ENCODE assay signal across 20 mouse cellular contexts in the genomic region with DNA sequence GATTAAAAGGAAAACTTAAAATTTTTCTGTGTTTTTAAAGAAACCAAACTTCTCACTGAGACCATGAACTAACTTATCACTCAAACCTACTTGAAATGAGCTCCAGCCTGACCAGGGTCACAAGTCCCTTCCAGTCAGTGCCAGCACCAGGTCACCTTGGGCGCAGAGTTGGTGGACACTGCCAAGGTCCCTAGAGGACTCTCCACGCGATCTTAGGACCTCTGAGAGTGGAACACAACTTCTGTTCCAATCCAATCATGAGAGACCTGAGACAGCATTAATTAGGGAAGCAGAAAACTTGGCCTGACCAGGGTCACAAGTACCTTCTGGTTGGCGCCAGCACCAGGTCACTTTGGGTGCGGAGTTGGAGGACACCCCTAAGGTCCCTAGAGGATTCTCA. TPM values are rescaled to one million over a fixed set of nuclear protein-coding genes. Genes with fewer than 3 reads are reported as not detected.
A peak's percentile ranks its signal among the peaks of the same experiment; 100 is the strongest.
DNase-seq lines count a peak whose midpoint lies in the region; ATAC-seq and TF ChIP-seq lines count a peak whose summit lies in the region.
"Had no signal": no experiment of that assay in that cellular context is flagged by ENCODE, and none has a peak within 500 bp of the region (broad histone marks: within the 10 kb centered on the region; RNA-seq: fewer than 3 reads in every experiment).

No protein-coding gene starts in this region.

- H3K36me3 ChIP-seq in kidney, embryonic 14.5 days (ENCODE audit: control insufficient read depth, insufficient read depth, low read length) = peaks cover 55% of the 10 kb centered on the region
- H3K36me3 ChIP-seq in liver, adult 2 months (ENCODE audit: control insufficient read depth, insufficient read depth, low read length) = peaks cover 38% of the 10 kb centered on the region
- peaks cover 23% of the 10 kb centered on the region for H3K36me3 ChIP-seq in liver, embryonic 11.5 days (ENCODE audit: control insufficient read depth, insufficient read depth, low read length)

- H3K9me3 ChIP-seq in kidney, embryonic 14.5 days (ENCODE audit: control insufficient read depth, low read length) = no peaks in the 10 kb centered on the region
- no peaks in the 10 kb centered on the region for H3K9me3 ChIP-seq in liver, embryonic 11.5 days (ENCODE audit: control insufficient read depth, low read length)
- H3K9me3 ChIP-seq: forebrain, embryonic 10.5 days; forebrain, embryonic 13.5 days; hindbrain, embryonic 10.5 days; hindbrain, embryonic 13.5 days had no signal

- no peak for TF ChIP-seq POLR2A in liver, adult 2 months (IDR thresholded peaks at IDR 0.05; ENCODE audit: extremely low read depth, insufficient read depth, low read length)

- H3K27ac ChIP-seq in kidney, embryonic 14.5 days (ENCODE audit: low read depth, low read length) = no peak overlapping the region
- no peak overlapping the region for H3K27ac ChIP-seq in liver, adult 2 months (replicated peaks; ENCODE audit: insufficient read depth, low read depth, low read length)
- H3K27ac ChIP-seq in liver, embryonic 11.5 days (ENCODE audit: low read depth, low read length) = no peak overlapping the region
- H3K27ac ChIP-seq: forebrain, embryonic 10.5 days; forebrain, embryonic 13.5 days; hindbrain, embryonic 10.5 days; hindbrain, embryonic 13.5 days had no signal

- no peak for ATAC-seq in kidney, embryonic 14.5 days (ENCODE audit: low FRiP score, low TSS enrichment)
- no peak for ATAC-seq in liver, embryonic 11.5 days (replicated peaks; ENCODE audit: low FRiP score)
- ATAC-seq: CD4-positive, CD25-positive, alpha-beta regulatory T cell, adult 4 months; forebrain, embryonic 13.5 days; forebrain, embryonic 16.5 days; hindbrain, embryonic 16.5 days had no signal

- H3K4me1 ChIP-seq in kidney, embryonic 14.5 days (ENCODE audit: control insufficient read depth, insufficient read depth, low read length) = no peaks in the 10 kb centered on the region
- H3K4me1 ChIP-seq in liver, adult 2 months (ENCODE audit: control insufficient read depth, insufficient read depth, low read length) = peaks cover 5% of the 10 kb centered on the region
- no peaks in the 10 kb centered on the region for H3K4me1 ChIP-seq in liver, embryonic 11.5 days (replicated peaks; ENCODE audit: control insufficient read depth, insufficient read depth, low read length)
- H3K4me1 ChIP-seq: forebrain, embryonic 10.5 days; forebrain, embryonic 13.5 days; hindbrain, embryonic 10.5 days; hindbrain, embryonic 13.5 days had no signal

- 98% methylated on average over 5 of the region's 5 CpGs for WGBS in kidney, embryonic 14.5 days
- WGBS in liver, adult 2 months = 60% methylated on average over 5 of the region's 5 CpGs
- WGBS in liver, embryonic 11.5 days = 91% methylated on average over 5 of the region's 5 CpGs

- H3K4me3 ChIP-seq in kidney, embryonic 14.5 days (ENCODE audit: low read length) = no peak overlapping the region
- H3K4me3 ChIP-seq in liver, adult 2 months (ENCODE audit: insufficient read depth, low read depth, low read length) = no peak overlapping the region
- H3K4me3 ChIP-seq in liver, embryonic 11.5 days (ENCODE audit: low read depth, low read length) = no peak overlapping the region
- H3K4me3 ChIP-seq: forebrain, embryonic 10.5 days; forebrain, embryonic 13.5 days; hindbrain, embryonic 10.5 days; hindbrain, embryonic 13.5 days had no signal

- no peak overlapping the region for H3K9ac ChIP-seq in kidney, embryonic 14.5 days (ENCODE audit: low read depth, low read length)
- H3K9ac ChIP-seq in liver, adult 2 months (ENCODE audit: low read depth, low read length) = no peak overlapping the region
- H3K9ac ChIP-seq in liver, embryonic 11.5 days (ENCODE audit: low read depth, low read length) = no peak overlapping the region
- H3K9ac ChIP-seq: forebrain, embryonic 13.5 days; hindbrain, embryonic 13.5 days had no signal

- H3K79me2 ChIP-seq in liver, adult 2 months (ENCODE audit: control insufficient read depth, insufficient read depth, low read length) = peaks cover 5% of the 10 kb centered on the region; the same call in 1 of the 2 replicates

- DNase-seq in kidney, adult 11 months = peak; percentile 57
- no peak for DNase-seq in kidney, postnatal 4 days
- peak; percentile 76 for DNase-seq in kidney, adult 9 months
- DNase-seq in liver, adult 2 months (ENCODE audit: extremely low read depth, low read depth, low spot score) = peak; percentile 43
- no peak for DNase-seq in liver, embryonic 11.5 days (ENCODE audit: low spot score)
- DNase-seq: adrenal gland, adult 8-10 months; cerebellum, adult 18-20 months; cerebellum, adult 9-10 months; cerebellum, postnatal 14 days; gastrocnemius, postnatal 10 days; gastrocnemius, postnatal 36 days had no signal

- H3K4me2 ChIP-seq in kidney, embryonic 14.5 days (replicated peaks; ENCODE audit: low read depth, low read length) = no peak overlapping the region
- H3K4me2 ChIP-seq in liver, embryonic 11.5 days = no peak overlapping the region
- H3K4me2 ChIP-seq: forebrain, embryonic 13.5 days; heart, embryonic 11.5 days; hindbrain, embryonic 13.5 days had no signal

- H3K27me3 ChIP-seq in kidney, embryonic 14.5 days (ENCODE audit: control insufficient read depth, insufficient read depth, low read length) = no peaks in the 10 kb centered on the region
- H3K27me3 ChIP-seq in liver, adult 2 months (ENCODE audit: control insufficient read depth, insufficient read depth, low read length) = no peaks in the 10 kb centered on the region
- H3K27me3 ChIP-seq in liver, embryonic 11.5 days (replicated peaks; ENCODE audit: control insufficient read depth, insufficient read depth, low read length) = no peaks in the 10 kb centered on the region
- H3K27me3 ChIP-seq: forebrain, embryonic 13.5 days; hindbrain, embryonic 13.5 days had no signal

- TF ChIP-seq CTCF in liver, adult 2 months (IDR thresholded peaks at IDR 0.05; ENCODE audit: low read depth, low read length) = no peak

RNA-seq across cellular contexts. Expression of a gene that starts 10.1 kb away (rescaled TPM):
- polyA plus RNA-seq in kidney, embryonic 14.5 days (2014; fragmentation: Nextera tagmentation; extraction: Ambion mirVana) = 42.4 and 82.3 TPM in 2 replicates
- 207 and 253 TPM in 2 replicates for total RNA-seq in liver, adult 2 months (2014; rRNA removed)
- polyA plus RNA-seq in liver, adult 2 months (2012; rRNA removed) = 134 and 144 TPM in 2 replicates
- 70.9 and 75.4 TPM in 2 replicates for polyA plus RNA-seq in liver, embryonic 11.5 days (2014; fragmentation: Nextera tagmentation; extraction: Ambion mirVana)

Comparison
In these comparisons a context has a peak if more than half of its experiments do, and no peak if none do; other contexts are left out.
1. DNase-seq: peak in kidney, adult 11 months (single experiment), kidney, adult 9 months (single experiment) and liver, adult 2 months (single experiment); none in kidney, postnatal 4 days (0 of 2) and liver, embryonic 11.5 days (single experiment).